Mouse (Mus musculus) olfactory bulb, adult 2 months (tissue): ENCODE data around the gene Palm3. TPM values are rescaled to one million over a fixed set of nuclear protein-coding genes. Genes with fewer than 3 reads are reported as not detected.

ENCODE experiments used
- H3K27ac ChIP-seq: fragments of 200-500 bp; 2 replicates; pipeline ENCODE4 v1.5.1; 2012; ENCODE audit warnings: low read depth, low read length; ENCODE audit not compliant: insufficient read depth
- H3K4me1 ChIP-seq: fragments of 200-500 bp; 2 replicates; pipeline ENCODE4 v1.6.1; 2012; ENCODE audit warnings: low read length; ENCODE audit not compliant: control insufficient read depth, insufficient read depth
- H3K4me3 ChIP-seq: fragments of 200-500 bp; 2 replicates; pipeline ENCODE4 v1.5.1; 2012; ENCODE audit warnings: mild to moderate bottlenecking, low read depth, low read length, moderate library complexity; ENCODE audit not compliant: insufficient read depth
- CTCF ChIP-seq: fragments of 200-500 bp; IDR thresholded peaks from 2 replicates; pipeline ENCODE4 v1.5.1; 2012; ENCODE audit warnings: low read depth, mild to moderate bottlenecking, low read length, moderate library complexity; ENCODE audit not compliant: insufficient read depth
- POLR2A ChIP-seq: fragments of 200-500 bp; IDR thresholded peaks from 2 replicates; pipeline ENCODE4 v1.6.1; 2012; ENCODE audit warnings: mild to moderate bottlenecking, low read depth, low read length, moderate library complexity; ENCODE audit not compliant: insufficient read depth
- WGBS: fragments of 180-500 bp; shearing (Covaris S2); methylation state at CpG from one replicate; pipeline ENCODE4 v1.1.7; 2018; 5-methylcytosine and 5-hydroxymethylcytosine counted together
- polyA plus RNA-seq: library from polyadenylated mRNA; stranded (reverse); fragments of >200 nt; gene quantifications from 2 replicates; pipeline ENCODE4 v1.2.4, GENCODE M21; 2012; ENCODE audit warnings: low replicate concordance; ENCODE audit not compliant: missing spikeins, insufficient read depth, insufficient read length

Palm3 gene
- polyA plus RNA-seq, 1 experiment, result not detected

DNA sequence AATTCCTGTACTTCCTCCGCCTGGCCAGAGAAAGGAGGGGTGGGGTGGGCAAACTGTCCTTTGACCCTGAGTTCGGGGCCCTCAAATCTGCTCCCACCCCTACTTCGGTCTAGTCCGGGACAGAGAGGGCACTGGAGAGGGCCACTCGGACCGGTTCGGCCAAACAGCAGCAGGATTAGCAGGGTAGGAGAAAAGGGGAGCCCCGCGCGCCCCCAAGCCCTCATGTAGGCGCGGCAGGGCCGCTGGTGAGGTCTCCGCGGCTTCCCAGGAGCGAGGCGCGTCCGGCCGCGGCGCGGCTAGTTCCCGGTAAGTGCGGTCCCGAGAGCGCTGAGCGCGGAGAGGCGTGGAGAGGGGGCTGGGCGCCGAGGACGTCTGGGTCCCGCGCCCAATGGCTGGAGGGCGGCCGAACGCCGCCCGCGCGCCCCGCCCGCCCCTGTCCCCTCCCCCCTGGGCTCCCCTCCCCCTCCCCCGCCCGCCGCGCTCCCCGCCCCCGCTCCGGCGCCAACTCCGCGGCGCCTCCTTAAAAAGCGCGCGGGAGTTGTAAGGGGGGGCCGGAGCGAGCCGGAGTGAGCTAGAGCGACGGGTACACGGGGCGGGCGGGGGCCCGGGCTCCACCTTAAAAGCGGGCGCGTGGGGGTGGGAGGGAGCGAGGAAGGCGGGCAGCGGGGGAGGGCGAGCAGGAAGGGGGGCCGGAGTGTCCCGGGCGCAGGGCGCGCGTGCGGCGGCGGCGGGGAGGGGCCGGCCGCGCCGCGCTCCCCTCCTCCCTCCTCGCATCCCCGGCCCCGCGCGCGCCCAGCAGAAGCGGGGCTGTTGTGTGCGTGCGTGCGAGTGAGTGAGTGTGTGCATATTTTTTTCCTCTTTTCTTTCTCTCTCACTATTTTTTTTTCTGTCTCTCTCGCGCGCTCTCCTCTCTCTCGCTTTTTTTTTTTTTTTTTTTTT, 24.4 kb upstream of the Palm3 start:
- peak overlapping the region; percentile 77 for H3K4me3 ChIP-seq
- peaks cover 12% of the 10 kb centered on the region for H3K4me1 ChIP-seq
- under 1% methylated on average over 58 of the region's 103 CpGs for WGBS
- no peak for TF ChIP-seq CTCF
- peak; percentile 55 for TF ChIP-seq POLR2A
- peak overlapping the region; percentile 42 for H3K27ac ChIP-seq

DNA sequence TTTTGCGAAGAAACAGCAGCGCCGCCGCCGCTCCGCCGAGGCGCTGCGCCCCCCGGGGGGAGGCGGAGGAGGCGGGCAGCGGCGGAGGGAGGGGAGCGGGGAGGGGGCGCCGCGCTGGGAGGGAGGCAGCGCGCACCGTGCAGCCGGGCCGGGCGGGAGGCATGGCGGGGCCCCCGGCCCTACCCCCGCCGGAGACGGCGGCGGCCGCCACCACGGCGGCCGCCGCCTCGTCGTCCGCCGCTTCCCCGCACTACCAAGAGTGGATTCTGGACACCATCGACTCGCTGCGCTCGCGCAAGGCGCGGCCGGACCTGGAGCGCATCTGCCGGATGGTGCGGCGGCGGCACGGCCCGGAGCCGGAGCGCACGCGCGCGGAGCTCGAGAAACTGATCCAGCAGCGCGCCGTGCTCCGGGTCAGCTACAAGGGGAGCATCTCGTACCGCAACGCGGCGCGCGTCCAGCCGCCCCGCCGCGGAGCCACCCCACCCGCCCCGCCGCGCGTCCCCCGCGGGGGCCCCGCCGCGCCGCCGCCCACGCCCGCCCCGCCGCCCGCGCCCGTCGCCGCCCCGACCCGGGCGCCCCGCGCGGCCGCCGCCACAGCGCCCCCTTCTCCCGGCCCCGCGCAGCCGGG, 23.6 kb upstream of the Palm3 start, which contains the start of gene Samd1:
Gene Samd1 (plus strand): TSS at position 162 of the 631 bp plus-strand sequence.
- WGBS, result 14% methylated on average over 103 of the region's 112 CpGs
- Histone ChIP-seq H3K4me3 (peak within 1 kb of the TSS; percentile 77), H3K4me1 (peaks cover 12% of the 10 kb centered on the region), H3K27ac (peak within 1 kb of the TSS; percentile 65)
- TF ChIP-seq CTCF, result no peak
- TF ChIP-seq POLR2A, result no peak; the same call in 1 of the 2 replicates

DNA sequence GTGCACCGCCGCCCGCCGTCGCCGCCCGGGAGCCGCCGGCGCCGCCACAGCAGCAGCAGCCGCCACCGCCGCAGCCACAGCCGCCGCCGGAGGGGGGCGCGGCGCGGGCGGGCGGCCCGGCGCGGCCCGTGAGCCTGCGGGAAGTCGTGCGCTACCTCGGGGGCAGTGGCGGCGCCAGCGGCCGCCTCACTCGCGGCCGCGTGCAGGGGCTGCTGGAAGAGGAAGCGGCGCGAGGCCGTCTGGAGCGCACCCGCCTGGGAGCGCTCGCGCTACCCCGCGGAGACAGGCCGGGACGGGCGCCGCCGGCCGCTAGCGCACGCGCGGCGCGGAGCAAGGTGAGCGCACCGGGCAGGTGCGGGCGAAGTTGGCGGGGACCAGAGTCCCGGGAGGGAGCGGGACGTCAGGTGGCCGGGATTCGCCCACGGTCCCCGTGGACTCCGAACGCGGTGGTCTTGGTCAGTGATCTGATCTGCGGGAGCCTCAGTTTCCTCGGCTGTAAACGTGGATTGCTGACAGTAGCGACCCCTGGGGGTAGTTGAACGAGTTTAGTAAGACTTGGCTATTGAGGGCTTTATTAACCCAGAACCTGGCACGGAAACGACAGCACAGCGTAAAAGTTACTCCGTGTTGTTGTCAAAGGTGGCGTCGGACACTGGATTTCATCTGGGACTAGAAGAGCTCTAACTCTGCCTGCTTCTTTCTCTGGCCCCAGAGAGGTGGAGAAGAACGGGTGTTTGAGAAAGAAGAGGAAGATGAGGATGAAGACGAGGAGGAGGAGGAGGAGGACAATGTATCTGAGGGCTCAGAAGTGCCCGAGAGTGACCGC, 22.8 kb upstream of the Palm3 start:
- H3K4me3 ChIP-seq, result peak overlapping the region; percentile 69
- peak; percentile 54 for TF ChIP-seq CTCF
- TF ChIP-seq POLR2A, result no peak
- no peak overlapping the region for H3K27ac ChIP-seq
- peaks cover 20% of the 10 kb centered on the region for H3K4me1 ChIP-seq
- WGBS, result 18% methylated on average over 92 of the region's 92 CpGs

DNA sequence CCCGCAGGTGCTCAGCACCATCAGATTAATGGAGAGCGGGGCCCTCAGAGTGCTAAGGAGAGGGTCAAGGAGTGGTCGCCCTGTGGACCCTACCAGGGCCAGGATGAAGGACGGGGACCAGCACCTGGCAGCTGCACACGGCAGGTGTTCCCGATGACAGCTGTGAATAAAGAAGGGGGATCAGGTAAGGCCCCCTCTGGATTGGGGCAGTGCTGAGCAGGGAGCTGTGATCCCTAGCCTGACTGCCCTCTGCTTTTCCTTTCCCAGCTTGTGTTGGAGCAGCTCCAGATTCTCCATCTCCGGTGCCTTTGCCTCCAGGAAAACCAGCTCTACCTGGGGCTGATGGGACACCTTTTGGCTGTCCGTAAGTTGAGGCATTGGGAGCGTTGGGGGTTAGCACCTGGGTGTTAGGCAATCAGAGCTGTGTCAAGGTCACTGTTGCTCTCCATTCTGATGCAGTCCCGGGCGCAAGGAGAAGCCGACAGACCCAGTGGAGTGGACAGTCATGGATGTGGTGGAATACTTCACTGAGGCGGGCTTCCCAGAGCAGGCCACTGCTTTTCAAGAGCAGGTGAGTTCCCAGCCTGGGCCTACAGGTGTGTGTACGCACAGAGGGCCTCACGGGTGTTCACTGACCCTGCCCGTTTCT, 22.1 kb upstream of the Palm3 start:
- Histone ChIP-seq H3K4me1 (peaks cover 20% of the 10 kb centered on the region), H3K4me3 (no peak overlapping the region; the same call in 1 of the 2 replicates), H3K27ac (no peak overlapping the region)
- TF ChIP-seq CTCF (no peak), POLR2A (no peak)
- WGBS, result 72% methylated on average over 16 of the region's 16 CpGs

DNA sequence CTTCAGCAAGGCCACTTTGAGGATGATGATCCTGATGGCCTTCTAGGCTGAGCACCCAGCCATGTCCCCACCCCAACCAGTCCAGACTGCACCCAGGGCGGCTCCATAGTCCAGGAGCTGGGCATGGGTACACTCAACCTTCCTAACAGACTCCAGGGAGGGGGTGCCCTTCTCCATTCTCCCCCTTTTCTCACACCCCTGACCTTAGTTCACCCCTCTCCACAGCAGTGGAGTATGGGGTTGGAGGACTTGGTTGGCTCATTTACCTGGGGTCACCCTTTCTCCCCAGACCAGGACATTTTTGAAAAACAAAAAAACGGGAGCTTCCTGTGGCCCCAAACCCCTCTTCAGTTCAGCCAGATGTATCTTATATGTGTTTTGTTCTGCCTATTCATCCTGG, 21.4 kb upstream of the Palm3 start:
- peaks cover 24% of the 10 kb centered on the region for H3K4me1 ChIP-seq
- H3K4me3 ChIP-seq, result no peak overlapping the region
- TF ChIP-seq POLR2A (no peak), CTCF (no peak)
- H3K27ac ChIP-seq, result no peak overlapping the region
- WGBS, result 93% methylated on average over 2 of the region's 2 CpGs

DNA sequence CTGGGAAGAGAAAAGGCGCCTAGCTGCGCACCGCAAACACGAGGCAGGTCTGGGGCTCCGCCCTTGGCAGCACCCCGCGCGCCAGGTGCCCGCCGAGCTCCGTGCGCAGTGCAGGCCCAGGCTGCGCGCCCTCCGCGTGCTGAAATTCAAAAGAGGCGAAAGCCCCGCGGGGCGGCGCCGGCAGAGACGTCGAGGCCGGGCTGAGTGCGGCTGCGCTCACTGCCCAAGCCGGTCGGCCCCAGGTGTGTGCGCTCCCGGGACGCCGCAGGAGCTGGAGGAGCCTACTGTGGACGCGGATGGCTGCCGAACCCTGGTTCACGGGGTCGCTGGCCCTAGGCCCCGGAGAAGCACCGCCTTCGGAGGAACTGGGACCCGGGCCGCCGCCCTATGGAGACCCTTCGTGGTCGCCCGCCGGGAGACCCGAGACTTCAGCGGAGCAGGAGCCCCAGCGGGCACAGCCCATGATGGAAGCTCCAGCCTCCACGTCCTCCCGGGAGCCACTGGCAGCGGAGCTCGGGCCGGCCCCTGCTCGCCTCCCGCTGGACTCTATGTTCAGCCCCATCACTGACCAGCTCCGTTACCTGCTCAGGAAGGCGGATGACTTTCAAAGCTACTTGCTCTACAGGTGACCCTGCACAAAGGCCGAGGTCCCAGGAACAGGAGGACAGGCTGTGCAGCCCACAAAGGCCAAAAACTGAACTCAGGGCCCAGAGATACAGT, 19.8 kb upstream of the Palm3 start, which contains the start of gene 1700067K01Rik:
Gene 1700067K01Rik (plus strand): TSS at position 222 of the 720 bp plus-strand sequence.
- WGBS, result 61% methylated on average over 61 of the region's 61 CpGs
- Histone ChIP-seq H3K4me3 (no peak within 1 kb of the TSS), H3K4me1 (peaks cover 27% of the 10 kb centered on the region), H3K27ac (no peak within 1 kb of the TSS)
- no peak for TF ChIP-seq POLR2A
- TF ChIP-seq CTCF, result no peak

DNA sequence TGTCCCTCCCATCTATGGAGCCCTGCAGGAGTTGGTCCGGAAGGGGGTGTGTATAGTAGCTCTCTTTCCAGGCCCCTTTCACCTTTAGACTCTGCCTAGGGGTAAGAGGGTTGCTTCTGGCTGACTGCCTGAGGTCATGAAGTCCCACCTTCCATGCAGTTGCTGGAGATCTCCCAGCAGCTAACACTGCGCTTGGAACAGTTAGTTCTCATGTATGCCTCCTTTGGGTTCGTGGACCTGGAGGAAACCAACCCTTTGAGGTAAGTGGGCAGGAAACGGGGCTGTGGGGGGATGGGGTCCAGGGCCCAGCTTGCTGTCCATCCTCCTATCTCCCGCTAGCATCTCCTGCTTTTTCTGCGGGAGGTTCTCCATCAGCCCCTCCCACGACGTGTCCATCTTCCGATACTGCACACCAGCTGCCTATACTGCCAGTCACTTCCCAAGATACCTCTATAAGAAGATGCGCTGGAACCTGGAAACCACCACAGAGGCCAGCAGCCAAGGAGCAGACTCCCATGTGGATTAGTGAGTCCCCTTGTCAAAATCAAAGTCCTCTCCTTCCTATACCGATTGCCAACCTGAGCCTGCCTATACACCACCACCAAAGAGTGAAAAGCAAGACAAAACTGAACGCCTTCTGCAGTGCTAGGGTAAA, 18.2 kb upstream of the Palm3 start:
- Histone ChIP-seq H3K27ac (no peak overlapping the region), H3K4me3 (no peak overlapping the region), H3K4me1 (peaks cover 27% of the 10 kb centered on the region)
- TF ChIP-seq POLR2A (no peak), CTCF (no peak)
- WGBS, result 70% methylated on average over 12 of the region's 12 CpGs
